Mouse (Mus musculus) cerebellum, adult 2 months (tissue): ENCODE measurements around the gene Srf.

ENCODE experiments used
- CTCF ChIP-seq: fragments of 200-500 bp; IDR thresholded peaks from 2 replicates; pipeline ENCODE4 v1.5.1; 2011; ENCODE audit warnings: low read depth, mild to moderate bottlenecking, control low read depth, low read length, moderate library complexity, borderline replicate concordance; ENCODE audit not compliant: insufficient read depth
- POLR2A ChIP-seq: fragments of 200-500 bp; IDR thresholded peaks from 2 replicates; pipeline ENCODE4 v1.6.1; 2011; ENCODE audit warnings: low read length, control low read depth, borderline replicate concordance; ENCODE audit not compliant: insufficient read depth

DNA sequence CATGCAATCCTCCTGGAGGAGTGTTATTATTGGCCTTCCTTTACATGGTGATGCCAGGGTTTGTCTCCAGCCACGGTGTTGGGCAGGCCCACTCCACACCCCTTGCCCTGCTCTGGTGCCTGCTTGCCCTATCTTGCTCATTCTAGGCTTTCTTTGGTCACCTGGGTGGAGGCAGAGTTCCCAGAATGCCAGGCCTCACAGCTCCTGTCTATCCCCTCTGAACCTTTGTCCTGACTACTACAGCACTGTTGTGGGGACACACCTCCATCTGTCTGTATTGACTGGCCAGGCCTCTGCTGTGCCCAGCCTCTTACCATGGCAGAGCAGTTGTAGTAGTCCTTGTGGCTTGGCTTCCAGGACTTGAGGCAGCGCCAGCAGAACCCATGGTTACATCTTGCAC, 53.2 kb downstream of the Srf start:
- TF ChIP-seq POLR2A (no peak), CTCF (no peak)
